Mouse (Mus musculus): Measurements from ENCODE around the gene Gm20431. TPM values are rescaled to one million over a fixed set of nuclear protein-coding genes. Genes with fewer than 3 reads are reported as not detected.

Gm20431 gene
- polyA plus RNA-seq, 1 experiment from 2014 or later = 7.5 TPM

DNA sequence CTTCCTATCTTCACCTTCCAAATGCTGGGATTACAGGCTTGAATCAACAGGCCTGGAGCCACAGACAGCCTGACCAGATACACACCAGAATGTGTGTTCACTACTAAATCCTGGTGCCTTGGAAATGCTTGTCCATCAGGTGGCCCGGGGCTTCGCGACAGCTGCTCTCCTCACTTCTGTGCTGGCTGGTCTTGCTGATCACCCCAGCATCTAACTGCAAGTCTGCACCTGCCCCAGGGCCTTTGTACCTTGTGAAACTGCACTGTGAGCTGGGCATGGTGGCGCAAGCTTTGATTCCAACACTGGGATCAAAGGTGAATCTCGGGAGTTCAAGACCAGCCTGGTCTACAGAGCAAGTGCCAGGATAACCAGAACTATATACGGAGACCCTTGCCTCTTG is 19.1 kb downstream of the Gm20431 start:
- no peaks in the 10 kb centered on the region for H3K4me1 ChIP-seq (replicated peaks)
- H3K4me3 ChIP-seq (replicated peaks) = no peak overlapping the region
- H3K27me3 ChIP-seq = no peaks in the 10 kb centered on the region
- no peak for ATAC-seq (ENCODE audit: insufficient number of reproducible peaks, insufficient read depth, low FRiP score, low TSS enrichment, low read depth)
- H3K27ac ChIP-seq = no peak overlapping the region
- H3K9me3 ChIP-seq = no peaks in the 10 kb centered on the region
- H3K36me3 ChIP-seq = peaks cover 48% of the 10 kb centered on the region
- 82% methylated on average over 6 of the region's 6 CpGs for WGBS
- no peak overlapping the region for H3K9ac ChIP-seq (replicated peaks)
- no peak overlapping the region for H3K4me2 ChIP-seq

DNA sequence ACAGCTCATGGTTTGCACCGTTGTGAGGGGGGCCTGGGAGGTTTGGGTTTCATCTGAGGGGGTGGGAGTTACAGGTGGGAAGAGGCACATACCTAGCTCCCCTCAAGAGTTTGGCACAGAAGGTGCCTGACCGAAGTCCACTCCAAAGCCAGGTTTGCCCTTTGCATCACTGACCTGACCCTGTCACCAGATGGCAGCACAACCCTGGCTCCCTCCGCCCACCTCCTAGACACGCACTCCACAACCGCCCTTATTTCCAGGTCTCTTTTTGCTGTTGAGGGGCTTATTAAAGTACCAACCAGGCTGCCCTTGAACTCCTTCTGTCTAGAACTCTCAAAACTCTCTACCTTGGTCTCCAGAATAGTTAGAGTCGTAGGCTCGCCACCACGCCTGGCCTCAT is 20.0 kb downstream of the Gm20431 start:
- no peak for ATAC-seq (ENCODE audit: insufficient number of reproducible peaks, insufficient read depth, low FRiP score, low TSS enrichment, low read depth)
- H3K4me3 ChIP-seq (replicated peaks) = no peak overlapping the region
- 57% methylated on average over 8 of the region's 8 CpGs for WGBS

DNA sequence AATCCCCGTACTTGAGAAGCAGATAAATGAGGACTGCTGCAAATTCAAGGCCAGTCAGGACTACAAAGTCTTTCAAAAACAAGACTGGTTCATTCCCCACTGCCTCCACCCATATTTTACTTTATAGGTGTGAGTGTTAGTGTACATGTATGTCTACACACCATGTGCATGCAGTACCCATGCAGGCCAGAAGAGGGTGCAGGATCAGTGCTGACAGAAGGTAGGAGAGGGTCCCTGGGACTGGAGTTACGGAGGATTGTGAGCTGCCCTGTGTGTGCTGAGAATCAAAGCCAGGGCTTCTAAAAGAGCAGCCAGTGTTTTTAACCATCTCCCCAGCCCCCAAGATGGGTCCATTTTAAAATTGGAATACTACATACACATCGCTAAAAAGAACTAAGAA is 21.0 kb downstream of the Gm20431 start:
- Histone ChIP-seq H3K9me3 (no peaks in the 10 kb centered on the region), H3K9ac (replicated peaks) (no peak overlapping the region), H3K4me1 (replicated peaks) (no peaks in the 10 kb centered on the region), H3K4me2 (no peak overlapping the region), H3K36me3 (peaks cover 31% of the 10 kb centered on the region), H3K4me3 (replicated peaks) (no peak overlapping the region), H3K27me3 (no peaks in the 10 kb centered on the region), H3K27ac (no peak overlapping the region)
- 76% methylated on average over 3 of the region's 3 CpGs for WGBS
- no peak for ATAC-seq (ENCODE audit: insufficient number of reproducible peaks, insufficient read depth, low FRiP score, low TSS enrichment, low read depth)

More for the DNA sequence above, 20.0 kb downstream of the Gm20431 start:
- no peaks in the 10 kb centered on the region for H3K9me3 ChIP-seq
- H3K4me1 ChIP-seq (replicated peaks) = no peaks in the 10 kb centered on the region
- no peaks in the 10 kb centered on the region for H3K27me3 ChIP-seq
- no peak overlapping the region for H3K9ac ChIP-seq (replicated peaks)
- no peak overlapping the region for H3K27ac ChIP-seq
- H3K36me3 ChIP-seq = peaks cover 41% of the 10 kb centered on the region
- no peak overlapping the region for H3K4me2 ChIP-seq

DNA sequence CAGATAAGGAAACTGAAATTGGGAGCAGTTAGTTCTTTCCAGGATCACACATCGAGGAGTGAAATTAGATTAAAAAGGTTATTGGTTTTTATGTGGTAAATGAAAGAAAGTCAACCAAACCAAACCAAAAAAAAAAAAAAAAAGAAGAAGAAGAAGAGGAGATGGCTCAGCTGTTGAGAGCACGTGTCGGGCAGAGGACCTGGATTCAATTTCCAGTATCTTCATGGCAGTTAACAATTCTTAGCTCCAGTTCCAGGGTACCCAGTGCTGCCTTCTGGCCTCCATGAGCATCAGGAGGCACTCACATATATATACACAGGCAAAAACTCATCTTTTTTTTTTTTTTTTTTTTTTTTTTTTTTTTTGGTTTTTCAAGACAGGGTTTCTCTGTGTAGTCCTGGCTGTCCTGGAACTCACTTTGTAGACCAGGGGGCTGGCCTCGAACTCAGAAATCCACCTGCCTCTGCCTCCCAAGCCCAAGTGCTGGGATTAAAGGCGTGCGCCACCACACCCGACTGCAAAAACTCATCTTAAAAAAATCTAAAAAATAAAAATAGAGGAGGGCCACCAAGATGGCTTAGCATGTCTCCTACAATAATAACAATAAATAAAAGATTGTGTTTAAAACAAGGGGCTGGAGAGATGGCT is 26.3 kb downstream of the Gm20431 start:
- no peak for ATAC-seq (ENCODE audit: insufficient number of reproducible peaks, insufficient read depth, low FRiP score, low TSS enrichment, low read depth)
- H3K27me3 ChIP-seq = no peaks in the 10 kb centered on the region
- H3K9me3 ChIP-seq = no peaks in the 10 kb centered on the region
- H3K4me1 ChIP-seq (replicated peaks) = peaks cover 26% of the 10 kb centered on the region
- WGBS = 79% methylated on average over 7 of the region's 7 CpGs
- H3K4me2 ChIP-seq = peak overlapping the region; percentile 56
- H3K27ac ChIP-seq = no peak overlapping the region
- no peak overlapping the region for H3K9ac ChIP-seq (replicated peaks)
- H3K4me3 ChIP-seq (replicated peaks) = peak overlapping the region; percentile 34
- no peaks in the 10 kb centered on the region for H3K36me3 ChIP-seq

DNA sequence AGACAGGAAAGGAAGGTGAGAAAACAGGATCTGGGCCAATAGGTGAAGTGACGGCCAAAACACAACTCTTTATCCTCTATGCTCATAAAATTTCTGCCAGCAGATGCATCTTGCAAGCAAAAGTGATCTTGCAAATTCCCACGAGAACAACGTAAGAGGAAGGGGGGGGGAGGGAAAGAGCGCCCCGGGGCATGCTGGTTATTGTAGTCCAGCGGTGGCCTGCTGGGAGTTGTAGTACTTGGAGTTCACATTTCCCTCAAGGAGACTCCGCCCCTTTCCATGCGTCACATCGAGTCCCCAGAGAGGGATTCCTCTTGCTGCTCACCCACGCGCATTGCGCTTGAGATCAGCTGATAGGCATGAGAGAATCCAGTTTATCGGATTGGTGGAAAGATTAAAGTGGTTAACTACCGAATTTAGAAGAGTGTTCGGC is 26.9 kb downstream of the Gm20431 start:
- Histone ChIP-seq H3K27me3 (no peaks in the 10 kb centered on the region), H3K36me3 (peaks cover 2% of the 10 kb centered on the region), H3K27ac (peak overlapping the region; percentile 36), H3K4me1 (replicated peaks) (peaks cover 32% of the 10 kb centered on the region), H3K9me3 (no peaks in the 10 kb centered on the region), H3K4me3 (replicated peaks) (peak overlapping the region; percentile 34), H3K9ac (replicated peaks) (no peak overlapping the region), H3K4me2 (peak overlapping the region; percentile 56)
- WGBS = under 1% methylated on average over 15 of the region's 15 CpGs
- peak; percentile 45; the same call in 1 of the 2 replicates for ATAC-seq (ENCODE audit: insufficient number of reproducible peaks, insufficient read depth, low FRiP score, low TSS enrichment, low read depth)

DNA sequence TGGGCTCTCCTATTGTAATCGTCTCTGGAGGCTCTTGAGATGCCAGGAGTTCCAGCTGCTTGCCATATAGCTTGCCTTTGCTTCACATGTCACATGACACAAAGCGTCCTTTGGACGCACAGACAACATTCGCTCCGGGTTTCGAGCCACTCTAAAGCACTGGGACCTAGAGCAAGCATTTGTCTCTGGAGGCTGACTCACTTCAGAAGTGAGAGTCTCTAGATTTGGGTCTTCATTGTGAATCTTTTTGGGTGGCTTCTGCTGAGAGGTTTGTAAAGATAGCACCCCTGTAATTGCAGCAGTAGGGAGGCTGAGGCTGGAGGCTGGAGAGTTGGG is 27.8 kb downstream of the Gm20431 start:
- peak overlapping the region; percentile 56; the same call in 1 of the 2 replicates for H3K4me2 ChIP-seq
- H3K4me1 ChIP-seq (replicated peaks) = peaks cover 37% of the 10 kb centered on the region
- no peaks in the 10 kb centered on the region for H3K27me3 ChIP-seq
- H3K9me3 ChIP-seq = no peaks in the 10 kb centered on the region
- WGBS = 87% methylated on average over 6 of the region's 6 CpGs
- no peak overlapping the region for H3K9ac ChIP-seq (replicated peaks)
- no peak overlapping the region for H3K4me3 ChIP-seq (replicated peaks)
- no peak overlapping the region; the same call in 1 of the 2 replicates for H3K27ac ChIP-seq
- no peak for ATAC-seq (ENCODE audit: insufficient number of reproducible peaks, insufficient read depth, low FRiP score, low TSS enrichment, low read depth)
- H3K36me3 ChIP-seq = peaks cover 11% of the 10 kb centered on the region

DNA sequence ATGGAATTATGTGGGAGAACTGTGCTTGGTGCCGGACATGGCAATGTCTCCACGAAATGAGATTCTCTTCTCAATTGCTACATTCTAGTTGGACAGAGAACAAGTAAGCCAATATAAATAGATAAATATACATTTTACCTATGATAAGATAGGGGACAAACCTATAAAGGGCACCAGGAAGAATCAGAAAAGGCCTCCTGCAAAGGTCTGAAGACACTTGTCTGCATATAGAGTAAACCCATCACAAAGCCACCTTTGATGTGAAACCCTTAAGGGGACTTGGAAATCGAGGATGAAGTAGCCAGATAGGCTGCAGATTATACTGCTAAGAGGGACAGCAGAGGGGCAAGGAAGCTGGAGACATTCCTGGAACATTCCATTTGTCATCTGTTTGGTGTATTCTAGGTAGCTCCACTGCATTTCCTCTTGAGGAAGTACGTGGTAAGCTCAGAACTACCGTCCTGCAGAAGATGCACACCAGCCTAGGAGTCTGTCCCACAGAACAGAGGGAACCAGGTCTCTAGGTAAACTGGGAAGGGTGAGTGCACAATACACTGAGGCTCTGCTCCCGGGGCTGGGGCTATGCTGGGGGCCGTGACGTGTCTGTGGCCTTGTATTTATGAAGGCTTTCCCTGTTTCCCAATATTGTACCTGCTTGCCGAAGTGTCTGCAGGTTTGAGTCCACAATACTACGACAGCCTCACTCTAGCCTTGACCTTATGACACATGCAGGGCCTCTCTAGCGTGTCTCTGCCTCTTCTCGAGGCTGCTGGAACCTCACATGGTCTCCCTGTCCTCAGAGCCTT is 28.4 kb downstream of the Gm20431 start:
- peak overlapping the region; percentile 81 for H3K4me2 ChIP-seq
- peak overlapping the region; percentile 57; the same call in 1 of the 2 replicates for H3K9ac ChIP-seq (replicated peaks)
- H3K27me3 ChIP-seq = no peaks in the 10 kb centered on the region
- no peaks in the 10 kb centered on the region for H3K9me3 ChIP-seq
- WGBS = 83% methylated on average over 12 of the region's 12 CpGs
- peaks cover 37% of the 10 kb centered on the region for H3K4me1 ChIP-seq (replicated peaks)
- H3K27ac ChIP-seq = peak overlapping the region; percentile 89; the same call in 1 of the 2 replicates
- peak overlapping the region; percentile 95 for H3K4me3 ChIP-seq (replicated peaks)
- H3K36me3 ChIP-seq = peaks cover 16% of the 10 kb centered on the region
- ATAC-seq (ENCODE audit: insufficient number of reproducible peaks, insufficient read depth, low FRiP score, low TSS enrichment, low read depth) = no peak

DNA sequence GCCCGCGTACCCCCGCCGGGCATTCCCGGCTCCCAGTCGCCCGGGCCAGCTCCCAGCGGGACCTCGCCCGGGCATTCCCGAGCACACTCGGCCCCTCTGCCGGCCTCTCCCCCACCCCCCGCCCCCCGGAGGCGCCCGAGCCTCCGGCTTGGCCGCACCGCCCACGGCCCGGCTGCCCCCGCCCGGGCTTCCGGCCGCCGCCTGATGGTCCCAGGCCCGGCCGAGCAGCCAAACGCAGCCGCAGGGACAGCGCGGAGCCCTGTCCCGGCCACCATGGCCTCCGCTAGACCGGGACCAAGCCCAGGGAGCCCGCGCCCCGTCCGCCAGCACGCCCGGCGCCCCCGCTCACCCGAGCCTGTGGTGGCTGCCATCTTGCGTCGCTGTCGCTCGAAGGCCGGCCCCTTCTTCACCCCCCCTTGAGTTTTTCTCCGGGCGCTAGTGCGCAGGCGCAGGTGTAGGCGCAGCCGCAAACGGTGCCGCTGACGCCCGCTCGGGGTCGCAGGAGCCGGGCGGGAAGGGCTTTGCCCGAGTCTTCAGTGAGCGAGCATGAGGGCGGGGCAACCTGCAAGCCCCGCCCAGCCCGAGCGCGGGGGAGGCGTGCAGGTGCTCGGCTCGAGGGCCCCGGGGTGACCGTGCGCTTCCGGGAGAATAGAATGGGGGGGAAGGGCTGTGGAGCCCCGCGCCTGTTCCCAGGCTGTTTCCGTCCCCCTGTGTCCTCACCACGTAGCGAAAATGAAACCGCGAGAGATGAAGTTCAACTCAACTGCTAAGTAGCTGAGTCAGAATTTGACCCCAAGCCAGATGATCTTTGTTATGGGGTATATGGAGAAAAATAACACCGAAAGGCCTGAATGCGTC is 29.5 kb downstream of the Gm20431 start, which contains the start of gene Ube2v1:
Gene Ube2v1, minus strand, starts transcription at position 505 of the 858 bp plus-strand sequence.
- peak within 1 kb of the TSS; percentile 95 for H3K4me3 ChIP-seq (replicated peaks)
- WGBS = under 1% methylated on average over 85 of the region's 87 CpGs
- no peaks in the 10 kb centered on the region for H3K9me3 ChIP-seq
- H3K27ac ChIP-seq = peak within 1 kb of the TSS; percentile 89
- peak within 1 kb of the TSS; percentile 81 for H3K4me2 ChIP-seq
- H3K27me3 ChIP-seq = no peaks in the 10 kb centered on the region
- H3K4me1 ChIP-seq (replicated peaks) = peaks cover 37% of the 10 kb centered on the region
- H3K36me3 ChIP-seq = peaks cover 27% of the 10 kb centered on the region
- ATAC-seq (ENCODE audit: insufficient number of reproducible peaks, insufficient read depth, low FRiP score, low TSS enrichment, low read depth) = peak; percentile 74
- H3K9ac ChIP-seq (replicated peaks) = peak within 1 kb of the TSS; percentile 93

DNA sequence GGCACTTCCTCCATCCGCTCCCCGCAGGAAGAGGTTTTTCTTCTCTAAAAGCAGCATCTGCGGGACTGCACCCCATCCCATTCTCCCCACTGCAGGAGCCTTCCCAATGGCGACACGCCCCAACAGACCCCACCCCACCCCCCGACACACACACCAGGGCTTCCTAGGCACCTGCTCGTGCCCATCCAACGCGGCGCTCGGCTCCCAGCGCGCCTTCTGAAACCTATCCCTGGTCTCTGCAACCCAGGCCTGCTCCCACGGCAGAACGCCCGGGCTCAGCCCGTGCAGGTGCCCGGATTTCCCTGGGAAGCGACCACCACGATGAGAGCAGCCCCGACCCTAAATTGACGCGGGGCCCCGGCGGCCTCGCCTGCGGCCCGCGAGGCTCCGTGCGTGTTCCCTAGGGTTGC is 30.1 kb downstream of the Gm20431 start:
- peak overlapping the region; percentile 95 for H3K4me3 ChIP-seq (replicated peaks)
- WGBS = under 1% methylated on average over 31 of the region's 31 CpGs
- no peaks in the 10 kb centered on the region for H3K9me3 ChIP-seq
- H3K9ac ChIP-seq (replicated peaks) = peak overlapping the region; percentile 93
- ATAC-seq (ENCODE audit: insufficient number of reproducible peaks, insufficient read depth, low FRiP score, low TSS enrichment, low read depth) = no peak
- H3K36me3 ChIP-seq = peaks cover 29% of the 10 kb centered on the region
- peaks cover 37% of the 10 kb centered on the region for H3K4me1 ChIP-seq (replicated peaks)
- H3K27me3 ChIP-seq = no peaks in the 10 kb centered on the region
- H3K4me2 ChIP-seq = peak overlapping the region; percentile 81
- H3K27ac ChIP-seq = peak overlapping the region; percentile 89

DNA sequence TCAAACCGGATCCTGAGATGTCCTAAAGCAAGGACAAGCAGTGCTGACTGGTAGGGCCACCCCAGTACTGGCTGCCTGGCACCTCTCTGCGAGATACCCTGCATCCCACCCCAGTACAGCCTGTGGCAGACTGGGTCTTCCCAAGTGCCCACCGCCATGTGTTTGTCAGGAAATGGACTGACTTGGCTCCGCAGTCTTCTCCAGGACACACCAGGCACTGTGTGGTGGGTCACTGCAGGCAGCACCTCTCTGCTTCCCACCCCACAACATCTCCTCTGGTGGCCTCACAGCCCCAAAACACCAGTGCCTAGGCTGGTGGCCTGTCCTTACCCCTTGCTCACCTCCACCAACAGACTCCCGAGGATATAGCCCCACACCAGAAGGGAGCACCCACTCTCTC is 30.9 kb downstream of the Gm20431 start:
- peak overlapping the region; percentile 81 for H3K4me2 ChIP-seq
- no peak overlapping the region for H3K27ac ChIP-seq
- H3K9ac ChIP-seq (replicated peaks) = peak overlapping the region; percentile 93
- peaks cover 29% of the 10 kb centered on the region for H3K36me3 ChIP-seq
- WGBS = 78% methylated on average over 5 of the region's 5 CpGs
- H3K27me3 ChIP-seq = no peaks in the 10 kb centered on the region
- no peak for ATAC-seq (ENCODE audit: insufficient number of reproducible peaks, insufficient read depth, low FRiP score, low TSS enrichment, low read depth)
- H3K9me3 ChIP-seq = no peaks in the 10 kb centered on the region
- peaks cover 41% of the 10 kb centered on the region for H3K4me1 ChIP-seq (replicated peaks)
- H3K4me3 ChIP-seq (replicated peaks) = peak overlapping the region; percentile 95

All from limb, embryonic 12.5 days (tissue).